Mouse (Mus musculus) heart, postnatal 0 days (tissue): Measurements from ENCODE around the gene Mpp4. TPM values are rescaled to one million over a fixed set of nuclear protein-coding genes. Genes with fewer than 3 reads are reported as not detected.

Experiments used
- ATAC-seq: fragments of 200-750 bp; cut with Nextera tagmentation; 2 replicates; pipeline ENCODE4 v1.8.0; 2017; ENCODE audit warnings: low read depth, moderate number of reproducible peaks, moderate library complexity; ENCODE audit not compliant: insufficient read depth
- DNase-seq: peaks from one replicate; pipeline ENCODE4 v3.0.0-alpha.2; 2016; ENCODE audit warnings: low spot score
- H3K27ac ChIP-seq: fragments of 300-500 bp; sonication (generic); 2 replicates; pipeline ENCODE4 v1.5.1; 2014; ENCODE audit warnings: low read depth, mild to moderate bottlenecking
- H3K27me3 ChIP-seq: fragments of 300-500 bp; sonication (generic); 2 replicates; pipeline ENCODE4 v1.6.1; 2014; ENCODE audit warnings: low read length, mixed read lengths; ENCODE audit not compliant: control insufficient read depth, insufficient read depth
- H3K36me3 ChIP-seq: fragments of 300-500 bp; sonication (generic); replicated peaks from 2 replicates; pipeline ENCODE4 v1.6.1; 2014; ENCODE audit warnings: low read length, mixed read lengths; ENCODE audit not compliant: control insufficient read depth, insufficient read depth
- H3K4me1 ChIP-seq: fragments of 300-500 bp; sonication (generic); 2 replicates; pipeline ENCODE4 v1.6.1; 2014; ENCODE audit warnings: antibody characterized with exemption; ENCODE audit not compliant: control insufficient read depth, insufficient read depth
- H3K4me2 ChIP-seq: fragments of 300-500 bp; sonication (generic); 2 replicates; pipeline ENCODE4 v1.6.1; 2014; ENCODE audit warnings: low read depth, mild to moderate bottlenecking, low read length, moderate library complexity
- H3K4me3 ChIP-seq: fragments of 300-500 bp; sonication (generic); 2 replicates; pipeline ENCODE4 v1.5.1; 2014; ENCODE audit warnings: low read depth, low read length
- H3K9ac ChIP-seq: fragments of 300-500 bp; sonication (generic); replicated peaks from 2 replicates; pipeline ENCODE4 v1.6.1; 2014; ENCODE audit warnings: low read depth, low read length, mixed read lengths
- H3K9me3 ChIP-seq: fragments of 300-500 bp; sonication (generic); replicated peaks from 2 replicates; pipeline ENCODE4 v1.6.1; 2016; ENCODE audit warnings: low read length; ENCODE audit not compliant: control insufficient read depth
- CTCF ChIP-seq: IDR thresholded peaks from 2 replicates; pipeline ENCODE4 v1.5.1; 2016; ENCODE audit warnings: antibody characterized with exemption, control low read depth, low read depth
- EP300 ChIP-seq: IDR thresholded peaks from 2 replicates; pipeline ENCODE4 v1.6.1; 2016; ENCODE audit warnings: antibody characterized with exemption, low read depth
- WGBS: fragments of 180-500 bp; shearing (Covaris S2); extraction: QIAGEN DNeasy Blood & Tissue Kit; methylation state at CpG from one replicate; pipeline ENCODE4 v1.1.7; 2014; 5-methylcytosine and 5-hydroxymethylcytosine counted together
- polyA plus RNA-seq: library from polyadenylated mRNA; unstranded; fragments of >200 nt; fragmentation: Nextera tagmentation; extraction: Ambion mirVana; gene quantifications from 2 replicates; pipeline ENCODE4 v1.2.1, GENCODE M21; 2015
- total RNA-seq: library from RNA; depleted of rRNA; stranded (reverse); fragments of >200 nt; gene quantifications from 2 replicates; pipeline ENCODE4 v1.2.3, GENCODE M21; 2014; ENCODE audit warnings: low replicate concordance

Gene Mpp4
- total and polyA plus RNA-seq, 2 experiments from 2014 or later, result not detected

DNA sequence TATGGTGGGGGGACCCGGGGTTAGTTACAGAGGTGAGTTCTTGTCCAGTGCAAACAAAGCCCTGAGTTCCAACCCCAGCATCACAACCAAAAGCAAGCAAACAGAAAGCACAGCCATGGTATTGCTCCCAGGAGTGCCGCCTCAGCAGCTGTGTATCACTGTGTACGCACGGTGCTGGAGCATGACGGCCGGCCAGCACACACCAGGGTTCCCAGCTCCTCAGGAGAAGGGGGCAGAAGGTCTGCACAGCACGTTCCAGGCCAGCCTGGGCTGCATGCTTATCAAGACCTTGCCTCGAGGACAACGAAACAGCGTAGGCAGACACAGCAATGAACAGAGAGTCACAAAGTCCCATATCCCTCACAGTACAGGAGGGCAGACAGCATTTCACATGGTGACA lies 39.2 kb upstream of the Mpp4 start:
- no peaks in the 10 kb centered on the region for H3K27me3 ChIP-seq
- H3K9me3 ChIP-seq, result no peaks in the 10 kb centered on the region
- no peak overlapping the region for H3K27ac ChIP-seq
- TF ChIP-seq EP300, result no peak
- no peak for TF ChIP-seq CTCF
- 91% methylated on average over 10 of the region's 10 CpGs for WGBS
- no peak overlapping the region for H3K4me3 ChIP-seq
- no peak overlapping the region for H3K4me2 ChIP-seq
- ATAC-seq (no peak), DNase-seq (no peak)
- H3K4me1 ChIP-seq, result no peaks in the 10 kb centered on the region
- H3K36me3 ChIP-seq, result peaks cover 44% of the 10 kb centered on the region
- no peak overlapping the region for H3K9ac ChIP-seq

GRCm38 (mm10) chr1:59201561-59201960 lies 38.4 kb upstream of the Mpp4 start:
- Histone ChIP-seq H3K4me2 (no peak overlapping the region), H3K27ac (no peak overlapping the region), H3K27me3 (no peaks in the 10 kb centered on the region), H3K36me3 (peaks cover 43% of the 10 kb centered on the region), H3K9me3 (no peaks in the 10 kb centered on the region), H3K4me3 (no peak overlapping the region), H3K4me1 (no peaks in the 10 kb centered on the region), H3K9ac (no peak overlapping the region)
- TF ChIP-seq CTCF (no peak), EP300 (no peak)
- ATAC-seq, result no peak
- WGBS, result 84% methylated on average over 1 of the region's 1 CpGs
- DNase-seq, result no peak

GRCm38 (mm10) chr1:59200960-59201359 lies 37.8 kb upstream of the Mpp4 start:
- Histone ChIP-seq H3K4me2 (no peak overlapping the region), H3K36me3 (peaks cover 49% of the 10 kb centered on the region), H3K27me3 (no peaks in the 10 kb centered on the region), H3K4me1 (no peaks in the 10 kb centered on the region), H3K9me3 (no peaks in the 10 kb centered on the region), H3K4me3 (no peak overlapping the region), H3K27ac (no peak overlapping the region), H3K9ac (no peak overlapping the region)
- TF ChIP-seq EP300 (no peak), CTCF (no peak)
- no peak for ATAC-seq
- DNase-seq, result no peak
- 86% methylated on average over 5 of the region's 5 CpGs for WGBS

DNA sequence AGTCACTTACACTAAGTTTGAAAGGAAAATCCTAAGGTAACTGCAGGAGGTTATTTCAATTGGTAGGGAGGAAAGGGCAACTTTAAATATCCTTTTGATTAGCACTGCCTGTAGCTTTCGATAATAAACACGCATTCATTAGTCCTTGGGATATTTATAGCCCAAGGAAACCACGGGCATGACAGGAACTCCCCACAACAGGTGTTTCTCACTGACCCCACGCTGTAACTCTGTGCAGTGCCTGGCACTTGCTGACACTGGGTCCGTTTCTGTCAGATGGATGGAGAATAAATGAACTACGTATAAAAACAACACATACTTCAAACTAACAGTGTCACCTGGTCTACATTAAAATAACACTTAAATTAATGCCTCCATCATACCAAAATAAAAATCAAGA lies 31.8 kb upstream of the Mpp4 start:
- Histone ChIP-seq H3K4me3 (no peak overlapping the region), H3K9ac (no peak overlapping the region), H3K4me2 (no peak overlapping the region), H3K9me3 (no peaks in the 10 kb centered on the region), H3K36me3 (peaks cover 49% of the 10 kb centered on the region), H3K4me1 (no peaks in the 10 kb centered on the region), H3K27ac (no peak overlapping the region), H3K27me3 (no peaks in the 10 kb centered on the region)
- TF ChIP-seq EP300, result no peak
- TF ChIP-seq CTCF, result no peak
- 22% methylated on average over 6 of the region's 6 CpGs for WGBS
- DNase-seq, result no peak
- no peak for ATAC-seq

GRCm38 (mm10) chr1:59187786-59188185 lies 24.6 kb upstream of the Mpp4 start:
- H3K4me3 ChIP-seq, result no peak overlapping the region
- no peak overlapping the region for H3K9ac ChIP-seq
- DNase-seq (no peak), ATAC-seq (no peak)
- H3K4me1 ChIP-seq, result no peaks in the 10 kb centered on the region
- no peak overlapping the region for H3K4me2 ChIP-seq
- WGBS, result 87% methylated on average over 5 of the region's 5 CpGs
- H3K9me3 ChIP-seq, result no peaks in the 10 kb centered on the region
- peaks cover 44% of the 10 kb centered on the region for H3K36me3 ChIP-seq
- no peak overlapping the region for H3K27ac ChIP-seq
- TF ChIP-seq CTCF, result no peak
- TF ChIP-seq EP300, result no peak
- H3K27me3 ChIP-seq, result no peaks in the 10 kb centered on the region

DNA sequence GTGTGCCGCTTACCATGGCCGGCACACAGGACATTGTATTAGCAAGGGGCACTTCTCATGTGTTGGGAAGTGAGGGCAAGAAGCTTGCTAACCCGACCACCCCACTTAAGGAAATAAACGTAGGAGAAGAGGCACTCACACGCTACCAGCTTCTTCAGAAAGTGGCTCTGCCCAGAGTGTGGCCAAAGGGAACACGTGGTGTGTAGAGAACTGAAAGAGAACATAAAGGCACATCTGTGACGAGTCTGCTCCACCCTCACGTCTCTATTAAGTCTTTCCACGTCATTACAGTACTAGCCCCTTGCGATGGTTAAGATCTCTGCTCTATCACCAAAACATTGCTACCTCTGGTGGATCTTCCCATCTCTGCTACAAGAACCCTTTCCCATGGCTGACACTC lies 23.1 kb upstream of the Mpp4 start:
- Histone ChIP-seq H3K9ac (no peak overlapping the region), H3K27ac (no peak overlapping the region), H3K4me3 (no peak overlapping the region), H3K4me2 (no peak overlapping the region), H3K9me3 (no peaks in the 10 kb centered on the region), H3K36me3 (peaks cover 40% of the 10 kb centered on the region), H3K27me3 (no peaks in the 10 kb centered on the region), H3K4me1 (no peaks in the 10 kb centered on the region)
- 84% methylated on average over 10 of the region's 10 CpGs for WGBS
- ATAC-seq (no peak), DNase-seq (no peak)
- TF ChIP-seq CTCF (no peak), EP300 (no peak)
